In the genomic region with DNA sequence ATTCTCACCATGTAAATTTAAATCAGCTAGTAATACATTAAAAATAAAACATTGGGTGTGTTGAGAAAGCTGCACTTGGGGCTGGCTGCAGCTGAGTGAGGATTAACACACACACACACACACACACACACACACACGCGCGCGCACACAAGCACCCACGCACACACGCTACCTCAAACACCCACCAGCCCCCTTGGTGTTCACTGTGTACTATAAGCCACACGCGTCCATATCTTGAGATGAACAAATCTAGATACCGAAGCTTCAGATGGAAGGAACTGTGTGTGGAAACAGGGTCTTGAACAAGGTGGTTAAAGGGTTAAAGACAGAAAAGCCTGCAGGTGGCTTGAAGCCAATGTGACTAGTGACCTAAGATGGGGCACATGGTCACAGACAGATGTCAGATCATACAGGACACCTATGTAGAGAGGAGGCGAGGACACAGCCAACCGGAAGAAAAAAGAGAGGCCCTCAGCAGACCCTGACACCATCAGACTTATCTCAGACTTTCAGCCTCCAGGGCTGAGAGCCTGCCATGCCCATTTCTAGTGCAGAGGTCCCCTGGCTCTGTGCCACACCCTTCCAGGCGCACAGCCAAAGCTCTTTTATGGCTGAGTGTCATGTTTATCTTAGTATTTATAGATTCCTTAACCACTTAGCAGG, we compare ENCODE assay signal across 7 mouse cellular contexts. TPM values are rescaled to one million over a fixed set of nuclear protein-coding genes. Genes with fewer than 3 reads are reported as not detected.
DNase-seq lines count a peak whose midpoint lies in the region; ATAC-seq and TF ChIP-seq lines count a peak whose summit lies in the region.

No protein-coding gene starts in this region.

- no peaks in the 10 kb centered on the region for H3K27me3 ChIP-seq in forebrain, embryonic 14.5 days (replicated peaks; ENCODE audit: control insufficient read depth, insufficient read depth, low read length)
- H3K27me3 ChIP-seq in liver, embryonic 14.5 days (ENCODE audit: control insufficient read depth, insufficient read depth, low read length): no peaks in the 10 kb centered on the region

- no peak overlapping the region for H3K4me2 ChIP-seq in forebrain, embryonic 14.5 days (ENCODE audit: low read length)
- peak overlapping the region; percentile 57 for H3K4me2 ChIP-seq in liver, embryonic 14.5 days (ENCODE audit: low read depth)

- H3K4me1 ChIP-seq in forebrain, embryonic 14.5 days (ENCODE audit: control insufficient read depth, insufficient read depth, low read length): peaks cover 25% of the 10 kb centered on the region
- peaks cover 30 to 32% of the 10 kb centered on the region in 2 experiments for H3K4me1 ChIP-seq in liver, embryonic 14.5 days (replicated peaks; ENCODE audit: control insufficient read depth in 2 of 2, insufficient read depth in 2 of 2, low read length in 1 of 2)

- no peaks in the 10 kb centered on the region for H3K9me3 ChIP-seq in forebrain, embryonic 14.5 days (replicated peaks; ENCODE audit: control insufficient read depth, low read length)
- no peaks in the 10 kb centered on the region for H3K9me3 ChIP-seq in liver, embryonic 14.5 days (ENCODE audit: control insufficient read depth, low read length)

- no peak overlapping the region for H3K9ac ChIP-seq in forebrain, embryonic 14.5 days (ENCODE audit: low read length)
- H3K9ac ChIP-seq in liver, embryonic 14.5 days (replicated peaks): peak overlapping the region; percentile 2

- no peaks in the 10 kb centered on the region for H3K36me3 ChIP-seq in forebrain, embryonic 14.5 days (ENCODE audit: control insufficient read depth, insufficient read depth, low read length)
- H3K36me3 ChIP-seq in liver, embryonic 14.5 days (replicated peaks; ENCODE audit: control insufficient read depth, insufficient read depth, low read depth): no peaks in the 10 kb centered on the region

- TF ChIP-seq CTCF in liver, embryonic 14.5 days (IDR thresholded peaks at IDR 0.05; ENCODE audit: low read depth): no peak

- H3K27ac ChIP-seq in forebrain, embryonic 14.5 days (ENCODE audit: low read depth, low read length): no peak overlapping the region
- peak overlapping the region; percentile 91 for H3K27ac ChIP-seq in liver, embryonic 14.5 days

- intact Hi-C loops in heart, postnatal 25 days (cut with DNase I): loop anchor here (5.0 kb wide), 1 partner anchor 208 kb away; the partner anchor contains the start of gene Glrx5

- 65% methylated on average over 12 of the region's 12 CpGs for WGBS in forebrain, embryonic 14.5 days
- WGBS in liver, embryonic 14.5 days (ENCODE audit: insufficient replicate concordance): 32% methylated on average over 12 of the region's 12 CpGs

- H3K4me3 ChIP-seq in forebrain, embryonic 14.5 days (ENCODE audit: low read depth, low read length): no peak overlapping the region
- H3K4me3 ChIP-seq in liver, embryonic 14.5 days (ENCODE audit: insufficient read depth in 1 of 2, low read depth in 2 of 2, low read length in 2 of 2): no peak overlapping the region

- peak; percentile 75 for TF ChIP-seq EP300 in liver, embryonic 14.5 days (IDR thresholded peaks at IDR 0.05; ENCODE audit: low read depth)

- peak; percentile 43 for ATAC-seq in forebrain, embryonic 14.5 days
- ATAC-seq in liver, embryonic 14.5 days (ENCODE audit: insufficient read depth): peak; percentile 98

- DNase-seq in 3T3-L1 (ENCODE audit: low read depth, low spot score): peak; percentile 49
- peak; percentile 97 for DNase-seq in MEL-GATA-1-ER (ENCODE audit: extremely low read depth, low read depth)
- peak; percentile 86 for DNase-seq in forebrain, embryonic 14.5 days (ENCODE audit: low spot score)
- DNase-seq in heart, postnatal 25 days (ENCODE audit: low spot score): peak; percentile 56
- DNase-seq in liver, embryonic 14.5 days (ENCODE audit: low read depth in 3 of 3, low spot score in 3 of 3): peak; percentile 77 to 80 (median 79)
- DNase-seq in skeletal muscle tissue, adult 2 months (ENCODE audit: low read depth, low spot score): peak; percentile 81
- DNase-seq in thymus, postnatal 10 days (ENCODE audit: low spot score in 2 of 2): no peak

RNA-seq across cellular contexts. Expression of gene Clmn, which starts 40.5 kb away (rescaled TPM):
- polyA plus RNA-seq in forebrain, embryonic 14.5 days (2014; fragmentation: Nextera tagmentation; extraction: Ambion mirVana): 0.33 and 0.72 TPM in 2 replicates
- total RNA-seq in heart, postnatal 25 days (2021): 1 to 10 TPM; 2.8 to 3.5 TPM
- polyA plus RNA-seq in liver, embryonic 14.5 days (2012; rRNA removed): 0.27 and 0.33 TPM in 2 replicates
- 0.32 and 0.39 TPM in 2 replicates for polyA plus RNA-seq in liver, embryonic 14.5 days (2014; fragmentation: Nextera tagmentation; extraction: Ambion mirVana)

Comparison
In these comparisons a context has a peak if more than half of its experiments do, and no peak if none do; other contexts are left out.
1. DNase-seq: peak in 3T3-L1 (single experiment), MEL-GATA-1-ER (single experiment), forebrain, embryonic 14.5 days (single experiment), heart, postnatal 25 days (single experiment), liver, embryonic 14.5 days (3 of 3) and skeletal muscle tissue, adult 2 months (single experiment); none in thymus, postnatal 10 days (0 of 2).